Mouse (Mus musculus): Measurements from ENCODE around the gene Tssk4.
A peak's percentile ranks its signal among the peaks of the same experiment; 100 is the strongest.

The Tssk4 gene

GRCm38 (mm10) chr14:55643060-55643907 lies 6.7 kb upstream of the Tssk4 start, which contains the start of gene Tm9sf1:
Gene Tm9sf1, minus strand, starts transcription at chr14:55643806.
- DNase-seq (ENCODE audit: low read depth, low spot score), result peak; percentile 68

- DNase-seq (ENCODE audit: low read depth, low spot score), result no peak
Measured at GRCm38 (mm10) chr14:55644261-55644888, 5.6 kb upstream of the Tssk4 start.

GRCm38 (mm10) chr14:55651528-55651927 lies 1.5 kb downstream of the Tssk4 start:
- DNase-seq (ENCODE audit: low read depth, low spot score), result no peak

GRCm38 (mm10) chr14:55656935-55657334 lies 7.0 kb downstream of the Tssk4 start:
- no peak for DNase-seq (ENCODE audit: low read depth, low spot score)

- DNase-seq (ENCODE audit: low read depth, low spot score), result no peak
Measured at GRCm38 (mm10) chr14:55658011-55658410, 8.0 kb downstream of the Tssk4 start.

- DNase-seq (ENCODE audit: low read depth, low spot score), result peak; percentile 76
Measured at GRCm38 (mm10) chr14:55659960-55660573, 10.1 kb downstream of the Tssk4 start, which contains the start of gene Mdp1. Gene Mdp1, minus strand, starts transcription at chr14:55660508.

- no peak for DNase-seq (ENCODE audit: low read depth, low spot score)
Measured at GRCm38 (mm10) chr14:55660636-55661035, 10.7 kb downstream of the Tssk4 start.

- no peak for DNase-seq (ENCODE audit: low read depth, low spot score)
Measured at GRCm38 (mm10) chr14:55671486-55671832, 21.5 kb downstream of the Tssk4 start.

GRCm38 (mm10) chr14:55671833-55672740 lies 22.1 kb downstream of the Tssk4 start, which contains the start of the genes Gmpr2 and Nedd8:
Gene Gmpr2, plus strand, starts transcription at chr14:55671941.
Gene Nedd8, minus strand, starts transcription at chr14:55672124.
- peak; percentile 85 for DNase-seq (ENCODE audit: low read depth, low spot score)

- no peak for DNase-seq (ENCODE audit: low read depth, low spot score)
Measured at GRCm38 (mm10) chr14:55672741-55673060, 22.7 kb downstream of the Tssk4 start.

- DNase-seq (ENCODE audit: low read depth, low spot score), result no peak
Measured at GRCm38 (mm10) chr14:55677615-55678014, 27.6 kb downstream of the Tssk4 start.

GRCm38 (mm10) chr14:55681160-55682117 lies 31.5 kb downstream of the Tssk4 start, which contains the start of gene Tinf2:
Gene Tinf2, minus strand, starts transcription at chr14:55681820.
- DNase-seq (ENCODE audit: low read depth, low spot score), result peak; percentile 96

GRCm38 (mm10) chr14:55682118-55682493 lies 32.1 kb downstream of the Tssk4 start:
- no peak for DNase-seq (ENCODE audit: low read depth, low spot score)

- no peak for DNase-seq (ENCODE audit: low read depth, low spot score)
Measured at GRCm38 (mm10) chr14:55689433-55689832, 39.4 kb downstream of the Tssk4 start.

GRCm38 (mm10) chr14:55697226-55697625 lies 47.2 kb downstream of the Tssk4 start:
- no peak for DNase-seq (ENCODE audit: low read depth, low spot score)

GRCm38 (mm10) chr14:55701131-55701530 lies 51.1 kb downstream of the Tssk4 start:
- no peak for DNase-seq (ENCODE audit: low read depth, low spot score)

Data from embryo, embryonic 11.5 days (tissue).